Mouse (Mus musculus): Measurements from ENCODE around the gene Pa2g4.
"Not testable (repeated sequence)": the region's sequence is repeated elsewhere in the genome, so short reads cannot be mapped to it uniquely, and the experiment has no call there.

Pa2g4 gene

GRCm38 (mm10) chr10:128565788-128566531, at the start of gene Pa2g4:
Gene Pa2g4 (minus strand): TSS chr10:128565987.
- in situ Hi-C loops (cut with MboI; ENCODE audit: low sequenced_read_pairs) = no loop called here

DNA sequence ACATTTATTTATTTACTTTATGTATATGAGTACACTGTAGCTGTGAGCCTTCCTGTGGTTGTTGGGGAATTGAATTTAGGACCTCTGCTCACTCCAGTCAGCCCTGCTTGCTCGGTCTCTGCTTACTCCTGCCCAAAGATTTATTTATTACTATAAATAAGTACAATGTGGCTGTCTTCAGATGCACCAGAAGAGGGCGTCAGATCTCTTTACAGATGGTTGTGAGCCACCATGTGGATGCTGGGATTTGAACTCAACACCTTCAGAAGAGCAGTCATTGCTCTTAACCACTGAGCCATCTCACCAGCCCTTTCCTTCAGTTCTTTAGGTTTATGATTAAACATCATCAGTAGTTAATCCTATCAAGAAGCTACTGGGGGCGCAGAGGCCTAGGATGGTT, 49.1 kb upstream of the Pa2g4 start:
- in situ Hi-C loops (cut with MboI; ENCODE audit: low sequenced_read_pairs) = loop anchor here (5.0 kb wide), 1 partner anchor 57 kb away; the partner anchor contains the start of gene Suox

- in situ Hi-C loops (cut with MboI; ENCODE audit: low sequenced_read_pairs) = not testable (repeated sequence)
Measured at GRCm38 (mm10) chr10:128613820-128614219, 48.0 kb upstream of the Pa2g4 start.

- in situ Hi-C loops (cut with MboI; ENCODE audit: low sequenced_read_pairs) = no loop called here
Measured at GRCm38 (mm10) chr10:128613154-128613440, 47.3 kb upstream of the Pa2g4 start.

DNA sequence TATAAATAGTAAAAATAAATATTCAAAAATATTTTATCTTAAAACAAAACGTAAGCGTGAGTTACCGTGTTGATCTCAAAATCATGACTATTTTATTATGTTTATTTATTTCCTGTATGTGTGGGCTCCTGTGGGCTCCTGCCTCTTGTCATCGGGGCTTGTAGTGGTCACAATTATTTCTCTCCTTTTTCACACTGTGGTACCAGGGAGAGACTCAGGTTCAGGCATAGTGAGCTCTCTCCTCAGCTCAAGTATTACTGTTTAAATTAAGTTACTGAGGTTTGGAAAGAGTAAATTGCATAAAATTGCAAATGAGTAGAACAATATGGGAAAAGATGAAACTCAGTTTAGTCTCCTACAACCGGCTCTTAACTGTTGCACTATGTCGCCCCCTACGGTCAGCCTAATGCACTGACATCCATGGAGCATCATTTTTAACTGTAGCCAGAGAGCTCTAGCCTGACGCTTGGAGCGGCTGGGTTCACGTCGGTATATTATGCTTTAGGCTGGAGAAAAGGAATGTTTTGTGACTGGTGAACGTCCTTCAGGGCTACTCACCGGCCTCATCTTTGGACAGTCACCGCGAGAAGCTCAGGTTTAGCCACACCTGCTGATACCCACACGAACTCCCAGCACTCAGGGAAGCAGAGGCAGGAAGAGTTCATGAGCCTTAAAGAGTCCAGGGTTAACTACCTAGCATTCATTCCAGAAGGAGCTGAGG, 46.8 kb upstream of the Pa2g4 start:
- in situ Hi-C loops (cut with MboI; ENCODE audit: low sequenced_read_pairs) = no loop called here

DNA sequence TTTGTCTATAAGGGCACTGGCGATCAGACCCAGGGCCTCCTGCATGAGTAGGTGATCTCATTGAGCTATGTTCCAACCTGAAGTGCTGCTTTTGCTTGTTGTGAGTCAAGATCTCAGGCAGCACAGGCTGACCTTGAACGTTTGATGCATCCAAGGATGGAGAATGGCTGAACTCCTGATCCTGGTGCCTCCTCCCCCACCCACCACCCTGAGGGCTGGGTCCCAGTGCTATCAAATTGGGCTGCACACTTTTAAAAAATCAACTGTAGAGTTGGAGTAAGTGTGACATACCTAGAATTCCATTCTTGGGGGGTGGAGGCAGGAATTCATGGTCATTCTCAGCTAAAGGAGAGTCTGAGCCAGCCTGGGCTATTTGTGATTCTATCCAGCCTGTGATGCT, 40.7 kb upstream of the Pa2g4 start:
- in situ Hi-C loops (cut with MboI; ENCODE audit: low sequenced_read_pairs) = no loop called here

- in situ Hi-C loops (cut with MboI; ENCODE audit: low sequenced_read_pairs) = no loop called here
Measured at GRCm38 (mm10) chr10:128602470-128603128, 36.8 kb upstream of the Pa2g4 start.

GRCm38 (mm10) chr10:128601499-128601898, 35.7 kb upstream of the Pa2g4 start:
- in situ Hi-C loops (cut with MboI; ENCODE audit: low sequenced_read_pairs) = no loop called here

GRCm38 (mm10) chr10:128598476-128598875, 32.7 kb upstream of the Pa2g4 start:
- in situ Hi-C loops (cut with MboI; ENCODE audit: low sequenced_read_pairs) = no loop called here

GRCm38 (mm10) chr10:128592797-128593196, 27.0 kb upstream of the Pa2g4 start:
- in situ Hi-C loops (cut with MboI; ENCODE audit: low sequenced_read_pairs) = no loop called here

DNA sequence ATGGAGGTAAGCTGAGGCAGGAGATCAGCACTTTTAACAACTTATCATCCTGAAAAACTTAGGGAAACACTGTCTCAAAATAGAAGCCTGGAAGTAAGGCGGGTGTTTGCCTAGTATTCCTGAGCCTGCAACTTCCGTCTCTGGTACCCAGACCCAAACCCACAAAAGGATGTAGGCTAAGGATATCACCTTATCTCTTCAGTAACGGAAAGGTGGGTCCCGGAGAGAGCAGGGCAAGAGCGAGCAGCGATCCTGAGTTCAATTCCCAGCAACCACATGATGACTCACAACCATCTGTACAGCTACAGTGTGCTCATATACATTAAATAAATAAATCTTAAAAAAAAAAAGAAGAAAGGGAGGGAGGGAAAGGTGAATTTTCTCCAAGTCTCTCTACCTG, 25.6 kb upstream of the Pa2g4 start:
- in situ Hi-C loops (cut with MboI; ENCODE audit: low sequenced_read_pairs) = no loop called here

GRCm38 (mm10) chr10:128590193-128590690, 24.5 kb upstream of the Pa2g4 start:
- in situ Hi-C loops (cut with MboI; ENCODE audit: low sequenced_read_pairs) = no loop called here

DNA sequence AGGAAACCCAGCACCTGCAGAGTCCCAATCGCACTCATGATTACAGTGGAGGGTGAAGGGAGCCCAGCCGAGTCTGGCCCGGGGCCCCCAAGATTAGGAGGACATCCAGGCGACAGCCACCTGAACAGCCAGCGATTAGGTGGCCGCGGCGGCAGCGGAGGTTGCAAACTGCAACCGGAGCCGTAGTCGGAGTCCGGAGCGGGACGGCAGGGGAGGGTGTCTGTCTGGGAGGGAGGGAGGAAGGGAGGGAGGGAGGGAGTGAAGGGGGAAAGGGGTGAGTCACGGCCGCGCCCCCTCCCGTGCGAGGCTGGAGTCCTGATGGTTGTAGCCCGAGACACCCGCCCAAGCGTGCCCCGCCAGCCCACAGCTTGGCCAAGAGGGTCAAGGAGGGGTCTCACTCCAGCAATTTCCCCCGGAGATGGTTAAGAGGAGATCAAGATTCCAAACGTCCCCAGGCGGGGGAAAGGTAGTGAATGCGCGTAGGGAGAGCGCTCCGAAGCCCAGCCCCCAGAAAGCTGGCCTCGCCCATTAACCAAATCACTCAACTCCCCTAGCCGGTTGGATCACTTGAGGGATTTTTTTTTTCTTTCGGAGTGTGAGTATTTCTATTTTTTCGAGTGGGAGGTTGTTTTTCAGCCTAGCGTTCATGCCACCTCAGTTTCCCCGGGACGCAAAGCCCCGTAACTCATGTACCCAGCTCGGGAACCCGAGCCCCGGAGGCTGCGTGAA, 23.8 kb upstream of the Pa2g4 start, which contains the start of gene Erbb3:
TSS of gene Erbb3 (minus strand) at position 189 of the 729 bp plus-strand sequence.
- in situ Hi-C loops (cut with MboI; ENCODE audit: low sequenced_read_pairs) = no loop called here

DNA sequence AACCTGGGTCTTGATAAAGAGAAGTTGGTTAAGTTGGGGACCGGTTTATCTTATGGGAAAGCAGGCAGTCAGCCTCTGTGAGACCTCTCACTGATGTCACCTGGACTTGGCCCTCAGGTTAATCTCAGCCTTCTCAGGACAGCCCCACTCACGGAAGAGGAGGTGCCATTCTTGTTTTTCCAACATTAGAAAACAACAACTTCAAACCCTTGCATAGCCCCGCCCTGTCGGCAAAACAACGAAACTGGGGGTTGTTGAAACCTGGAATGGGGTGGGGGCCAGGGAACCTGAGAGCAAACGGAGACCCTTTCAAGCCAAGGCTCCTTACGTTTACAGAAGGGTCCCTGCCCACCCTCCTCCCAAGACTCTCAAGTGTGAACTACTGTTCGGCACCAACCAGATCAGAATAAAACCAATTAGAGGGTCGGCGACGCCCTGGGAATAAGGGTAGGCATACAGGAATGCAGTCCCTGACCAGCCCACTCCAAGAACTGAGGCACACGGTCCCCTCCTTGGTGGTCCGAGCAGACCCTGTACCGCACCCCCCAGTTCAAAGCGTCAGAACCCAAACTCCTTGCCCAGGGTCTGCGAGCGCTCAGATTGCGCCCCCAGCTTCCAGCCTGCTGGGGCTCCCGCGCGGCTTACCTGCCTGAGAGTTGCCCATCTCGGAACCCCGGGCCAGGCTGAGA, 23.1 kb upstream of the Pa2g4 start:
- in situ Hi-C loops (cut with MboI; ENCODE audit: low sequenced_read_pairs) = no loop called here

GRCm38 (mm10) chr10:128588136-128588535, 22.3 kb upstream of the Pa2g4 start:
- in situ Hi-C loops (cut with MboI; ENCODE audit: low sequenced_read_pairs) = no loop called here

DNA sequence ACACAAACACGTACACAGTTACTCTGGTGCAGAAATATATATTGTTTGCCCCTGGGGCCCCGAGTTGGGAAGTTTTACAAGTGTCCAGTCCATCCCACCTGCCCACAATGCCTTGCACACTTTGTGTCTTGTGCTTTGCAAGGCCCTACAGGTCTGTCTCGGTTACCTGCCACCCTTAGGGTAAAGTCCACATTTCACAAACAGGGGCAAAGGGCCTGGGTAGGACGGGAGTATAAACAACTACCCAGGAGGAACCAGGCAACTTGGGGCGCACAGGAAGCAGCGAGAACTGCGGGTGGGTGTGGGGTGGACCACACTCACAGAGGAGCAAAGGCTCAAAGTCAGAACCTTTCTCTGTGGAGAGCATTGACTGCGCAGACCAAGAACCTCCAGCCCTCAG, 21.9 kb upstream of the Pa2g4 start:
- in situ Hi-C loops (cut with MboI; ENCODE audit: low sequenced_read_pairs) = no loop called here

DNA sequence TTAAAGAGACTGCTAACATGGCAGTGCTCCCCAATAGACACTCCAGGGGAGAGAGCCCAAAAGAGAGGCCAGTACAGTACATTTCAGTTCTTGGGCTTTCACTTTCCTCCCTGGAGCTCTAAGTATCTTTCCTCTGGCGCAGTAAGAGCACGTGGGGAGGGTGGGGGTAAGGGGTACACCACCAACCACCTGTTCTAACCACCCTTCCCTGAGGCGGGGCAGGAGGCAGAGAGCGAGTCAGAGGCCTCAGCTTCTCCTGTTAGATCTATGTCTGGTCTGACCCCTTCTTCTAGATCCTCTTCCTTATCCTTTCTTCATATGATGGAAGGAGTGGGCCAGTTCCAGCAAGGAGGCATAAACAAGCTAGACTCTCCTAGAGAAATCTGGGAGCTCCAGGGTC, 21.3 kb upstream of the Pa2g4 start:
- in situ Hi-C loops (cut with MboI; ENCODE audit: low sequenced_read_pairs) = no loop called here

- in situ Hi-C loops (cut with MboI; ENCODE audit: low sequenced_read_pairs) = no loop called here
Measured at GRCm38 (mm10) chr10:128586546-128586945, 20.8 kb upstream of the Pa2g4 start.

- in situ Hi-C loops (cut with MboI; ENCODE audit: low sequenced_read_pairs) = no loop called here
Measured at GRCm38 (mm10) chr10:128584386-128584785, 18.6 kb upstream of the Pa2g4 start.

GRCm38 (mm10) chr10:128583644-128584043, 17.9 kb upstream of the Pa2g4 start:
- in situ Hi-C loops (cut with MboI; ENCODE audit: low sequenced_read_pairs) = no loop called here

Data from CH12F3 (cell line).